Mouse (Mus musculus) retina, embryonic 14.5 days (tissue): ENCODE measurements at regions not wholly inside any gene's neighbourhood (a gene's known extent, or its start where the extent isn't known, plus 50 kb on each side); places are given as distances from the start of the nearest gene placed in this dataset.

ENCODE experiments used
- DNase-seq: peaks from one replicate; pipeline ENCODE4 v3.0.0-alpha.2; 2015; ENCODE audit warnings: low spot score

GRCm38 (mm10) chr1:96278046-96278576 lies 593.9 kb downstream of the Slco4c1 start:
- DNase-seq: no peak

GRCm38 (mm10) chr1:96276646-96277045 lies 595.3 kb downstream of the Slco4c1 start:
- DNase-seq: no peak
